Mouse (Mus musculus): ENCODE measurements around the gene Zfp13.
"Not testable (repeated sequence)": the region's sequence is repeated elsewhere in the genome, so short reads cannot be mapped to it uniquely, and the experiment has no call there.

- TF ChIP-seq ZNF384 (IDR thresholded peaks at IDR 0.05; ENCODE audit: low read depth, low read length); ZC3H11A (IDR thresholded peaks at IDR 0.05; ENCODE audit: borderline replicate concordance, low read depth, low read length); HCFC1 (IDR thresholded peaks at IDR 0.05; ENCODE audit: borderline replicate concordance, insufficient read depth, low read length); CHD2 (IDR thresholded peaks at IDR 0.05; ENCODE audit: low read depth, low read length); MAFK (IDR thresholded peaks at IDR 0.05; ENCODE audit: insufficient read depth, low read depth, low read length): not testable (repeated sequence)
Observed at GRCm38 (mm10) chr17:23533591-23534490, 65.4 kb downstream of the Zfp13 start.
